Mouse (Mus musculus) lung, adult 18-20 months (tissue): ENCODE measurements around the gene Gm4952.
"Not testable (repeated sequence)": the region's sequence is repeated elsewhere in the genome, so short reads cannot be mapped to it uniquely, and the experiment has no call there.

Source experiments
- DNase-seq, 2 experiments: peaks; one replicate each; pipeline ENCODE4 v3.0.0; 2022; ENCODE audit warnings: mixed read lengths in 2 of 2

Gm4952 gene

GRCm38 (mm10) chr19:12600684-12601480 lies 1.1 kb downstream of the Gm4952 start:
- no peak for DNase-seq

- DNase-seq, result no peak
Observed at GRCm38 (mm10) chr19:12608336-12608735, 8.6 kb downstream of the Gm4952 start.

- DNase-seq, result no peak
Observed at GRCm38 (mm10) chr19:12613646-12614045, 13.9 kb downstream of the Gm4952 start.

- DNase-seq, result no peak
Observed at GRCm38 (mm10) chr19:12633176-12633575, 33.4 kb downstream of the Gm4952 start, which contains the start of gene Glyat. Glyat (plus strand) TSS chr19:12633308.

- no peak for DNase-seq
Observed at GRCm38 (mm10) chr19:12634259-12634658, 34.5 kb downstream of the Gm4952 start.

- DNase-seq, result no peak
Observed at GRCm38 (mm10) chr19:12634963-12635362, 35.2 kb downstream of the Gm4952 start.

GRCm38 (mm10) chr19:12636863-12637262 lies 37.1 kb downstream of the Gm4952 start:
- no peak for DNase-seq

GRCm38 (mm10) chr19:12638049-12638448 lies 38.3 kb downstream of the Gm4952 start:
- no peak for DNase-seq

- DNase-seq, result no peak
Observed at GRCm38 (mm10) chr19:12649511-12649910, 49.7 kb downstream of the Gm4952 start.

GRCm38 (mm10) chr19:12666156-12666555 lies 66.4 kb downstream of the Gm4952 start:
- no peak for DNase-seq

GRCm38 (mm10) chr19:12668601-12669000 lies 68.8 kb downstream of the Gm4952 start:
- DNase-seq, result not testable (repeated sequence)

- no peak for DNase-seq
Observed at GRCm38 (mm10) chr19:12670139-12670538, 70.4 kb downstream of the Gm4952 start, which contains the start of gene Olfr1442. Olfr1442 (plus strand) TSS chr19:12670439.

- DNase-seq, result no peak
Observed at GRCm38 (mm10) chr19:12671051-12671450, 71.3 kb downstream of the Gm4952 start.

GRCm38 (mm10) chr19:12677812-12678211 lies 78.0 kb downstream of the Gm4952 start, which contains the start of gene Olfr1443:
Olfr1443 (plus strand) TSS chr19:12678112.
- DNase-seq, result no peak
